Mouse (Mus musculus) heart, postnatal 4 days (tissue): ENCODE data around the gene Slc38a4. TPM values are rescaled to one million over a fixed set of nuclear protein-coding genes. Genes with fewer than 3 reads are reported as not detected.

Source experiments
- DNase-seq: peaks from one replicate; pipeline ENCODE4 v3.0.0; 2021
- total RNA-seq, 2 experiments: library from RNA; stranded (reverse); gene quantifications; 2 replicates each; pipeline ENCODE4 v1.2.3; 2021

Slc38a4 gene
- total RNA-seq, 2 experiments from 2014 or later = 76.1 to 79.8 TPM

DNA sequence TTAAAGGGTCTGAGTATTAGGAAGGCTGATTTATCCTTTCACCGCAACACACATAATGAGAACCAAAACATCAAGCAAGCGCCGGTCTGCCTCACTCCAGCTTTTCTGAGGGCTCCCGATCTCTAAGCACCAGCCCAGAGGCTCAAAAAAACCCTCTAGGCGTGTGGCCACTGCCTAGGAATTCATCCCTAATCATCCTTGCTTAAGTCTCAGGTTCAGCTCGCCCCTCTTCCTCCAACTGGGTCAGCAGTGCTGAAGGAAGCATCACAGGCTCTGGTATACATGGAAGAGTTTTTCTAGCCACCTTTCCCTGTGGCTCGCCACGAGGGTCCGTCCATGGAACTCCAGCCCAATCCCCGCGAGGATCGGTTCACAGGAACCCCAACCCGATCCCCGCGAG, 1.6 kb downstream of the Slc38a4 start:
- DNase-seq = no peak

DNA sequence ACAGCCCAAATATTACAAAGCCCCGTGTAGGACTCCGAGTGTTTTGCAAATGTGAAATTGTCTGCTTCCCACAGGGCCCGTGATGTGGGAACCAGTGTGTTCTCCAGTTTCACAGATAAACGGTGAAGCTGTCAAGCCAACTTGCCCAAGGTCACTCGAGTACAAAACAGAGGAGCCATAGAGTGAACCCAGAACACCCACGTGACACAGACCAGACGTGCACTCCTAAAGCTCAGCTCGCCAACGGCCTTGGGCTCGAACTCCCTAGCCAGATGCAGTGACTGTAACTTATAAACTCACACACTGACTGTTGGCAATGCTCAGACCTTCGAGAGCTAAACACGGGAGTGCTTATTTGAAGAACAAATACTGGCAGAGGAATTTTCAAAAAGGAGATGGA, 5.3 kb downstream of the Slc38a4 start:
- peak; percentile 27 for DNase-seq

DNA sequence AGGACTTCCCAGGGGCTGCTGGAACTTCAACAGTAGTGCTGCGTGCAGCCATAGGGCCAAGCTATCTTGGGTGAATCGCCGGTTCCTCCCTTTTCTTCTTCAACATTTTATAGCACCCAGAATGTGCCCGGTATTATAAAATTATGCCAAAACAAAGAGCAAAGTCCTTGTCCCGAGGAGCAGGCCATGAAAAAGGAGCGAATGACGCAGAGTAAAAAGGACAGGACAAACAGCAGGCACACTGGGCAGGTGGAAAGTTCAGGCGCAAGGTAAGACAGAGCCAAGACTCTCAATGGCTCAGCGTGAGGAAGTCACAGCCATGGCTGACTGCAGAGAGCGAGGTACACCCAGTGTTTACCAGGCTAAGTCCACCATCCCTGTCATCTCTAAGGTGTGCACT, 5.7 kb downstream of the Slc38a4 start:
- DNase-seq = no peak

DNA sequence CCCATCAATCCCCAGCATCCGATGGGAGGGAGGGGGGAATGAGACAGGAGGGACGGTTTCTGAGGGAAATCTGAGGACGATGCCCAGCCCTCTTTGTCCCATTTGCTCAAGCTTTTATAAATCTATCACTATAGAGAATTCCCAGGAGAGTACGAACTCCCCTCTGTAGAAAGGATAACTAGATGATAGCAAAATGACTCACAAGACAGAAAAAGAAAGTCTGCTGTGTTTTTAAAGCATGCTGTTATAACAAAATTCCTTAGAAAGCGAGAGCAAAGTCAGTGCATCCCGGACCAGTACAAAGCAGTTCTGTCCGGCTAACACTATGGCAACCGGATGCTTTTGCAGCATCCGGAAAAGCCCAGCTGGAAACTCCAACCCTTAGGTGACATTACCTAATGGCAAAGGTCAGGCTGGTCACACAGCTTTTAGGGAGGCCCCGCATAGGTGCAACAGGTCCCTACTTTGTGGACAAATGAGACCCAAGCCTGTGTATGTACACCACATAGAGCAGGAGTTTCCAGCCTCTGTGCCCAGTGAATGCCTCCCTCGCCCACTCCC, 6.4 kb downstream of the Slc38a4 start:
- peak; percentile 17 for DNase-seq

DNA sequence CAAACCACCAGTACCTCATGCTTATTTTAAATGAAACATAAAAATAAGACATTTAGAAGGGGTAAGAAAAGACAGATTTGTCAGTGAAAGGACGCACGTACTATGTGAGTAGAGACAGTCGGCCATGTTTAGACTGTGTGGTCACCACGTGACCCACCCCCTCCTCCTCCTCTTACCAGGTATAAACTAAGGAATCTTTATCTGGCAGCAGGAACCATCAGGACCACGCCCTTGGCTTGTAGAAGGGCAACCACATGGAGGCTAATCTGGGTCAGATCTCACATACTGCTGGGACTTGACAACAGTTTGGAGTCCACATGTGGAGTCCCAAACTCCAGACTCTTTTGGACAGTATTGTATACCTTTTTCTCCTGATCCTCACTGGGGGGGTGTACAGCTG, 7.5 kb downstream of the Slc38a4 start:
- no peak for DNase-seq

DNA sequence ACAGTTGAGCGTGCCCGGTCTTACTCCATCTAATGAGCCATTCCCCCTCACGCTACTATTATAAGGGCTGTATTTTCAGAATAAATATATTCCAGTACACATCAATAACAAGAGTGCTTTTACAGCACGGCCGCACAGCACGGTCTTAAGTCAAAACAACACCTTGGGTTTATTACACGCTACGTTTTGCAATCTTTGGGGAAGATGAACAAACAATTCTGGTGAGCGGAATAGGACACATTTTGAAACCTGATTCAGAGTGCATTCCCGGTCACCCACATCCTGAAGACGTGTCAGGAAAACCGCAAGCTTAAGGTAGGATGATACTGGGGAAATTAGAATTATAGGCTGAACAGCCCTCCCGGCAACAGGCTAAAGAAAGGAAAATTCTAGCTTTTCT, 11.8 kb downstream of the Slc38a4 start:
- DNase-seq = no peak

DNA sequence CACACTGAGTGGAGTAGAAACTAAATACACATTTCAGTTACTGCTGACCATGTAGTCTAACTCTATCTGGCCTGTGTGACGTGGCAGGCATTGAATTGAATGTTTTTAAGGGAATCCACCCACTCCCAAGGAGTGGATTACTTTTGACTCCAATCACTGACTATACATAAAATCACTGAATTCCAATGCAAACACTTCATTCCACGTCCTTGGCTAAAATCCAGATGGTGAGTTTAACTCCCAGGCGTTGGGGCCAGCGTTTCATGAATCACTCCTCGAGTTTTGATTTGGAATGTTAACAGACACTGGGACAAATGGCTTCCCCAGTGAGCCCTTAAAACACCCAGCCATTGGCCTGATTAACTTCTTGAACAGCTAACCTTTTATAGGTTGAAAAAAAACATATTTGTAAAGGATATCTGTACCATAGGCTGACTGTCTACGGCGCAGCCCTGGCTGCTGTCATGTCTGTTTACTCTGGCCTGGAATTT, 13.7 kb downstream of the Slc38a4 start:
- no peak for DNase-seq

DNA sequence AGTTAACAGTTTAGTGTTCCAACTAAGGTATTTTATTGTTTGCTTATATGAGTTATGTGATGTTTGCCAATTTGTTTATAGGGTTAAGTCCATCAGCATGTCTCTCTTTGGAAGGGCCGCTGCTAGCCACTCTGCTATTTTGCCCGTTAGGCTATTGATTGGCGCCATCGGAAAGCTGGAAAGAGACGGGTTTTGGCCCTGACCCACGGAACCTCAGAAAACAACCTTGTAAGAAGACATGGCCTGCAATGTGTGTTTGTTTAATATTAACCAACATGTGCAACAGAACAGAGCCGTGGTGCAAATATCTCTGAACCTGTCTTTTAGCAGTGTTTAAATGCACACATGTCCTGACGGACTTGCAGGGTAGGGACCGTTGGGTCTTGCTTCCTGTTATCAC, 14.6 kb downstream of the Slc38a4 start:
- no peak for DNase-seq

DNA sequence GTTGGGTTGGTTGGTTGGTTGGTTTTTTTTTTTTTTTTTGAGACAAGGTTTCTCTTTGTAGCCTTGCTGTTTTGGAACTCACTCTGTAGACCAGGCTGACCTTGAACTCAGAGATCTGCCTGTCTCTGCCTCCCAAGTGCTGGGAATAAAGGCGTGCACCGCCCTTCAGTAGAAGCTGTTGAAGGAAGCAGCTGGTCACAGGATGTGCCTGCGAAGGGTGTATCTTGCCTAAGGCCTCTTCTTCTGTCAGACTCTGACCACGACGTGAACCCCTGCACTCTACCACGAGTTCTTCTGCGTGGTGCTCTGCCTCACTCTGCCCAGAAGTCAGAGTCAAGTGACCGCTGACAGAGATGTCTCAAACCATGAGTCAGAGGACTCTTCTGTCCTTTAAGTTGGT, 18.0 kb downstream of the Slc38a4 start:
- no peak for DNase-seq

DNA sequence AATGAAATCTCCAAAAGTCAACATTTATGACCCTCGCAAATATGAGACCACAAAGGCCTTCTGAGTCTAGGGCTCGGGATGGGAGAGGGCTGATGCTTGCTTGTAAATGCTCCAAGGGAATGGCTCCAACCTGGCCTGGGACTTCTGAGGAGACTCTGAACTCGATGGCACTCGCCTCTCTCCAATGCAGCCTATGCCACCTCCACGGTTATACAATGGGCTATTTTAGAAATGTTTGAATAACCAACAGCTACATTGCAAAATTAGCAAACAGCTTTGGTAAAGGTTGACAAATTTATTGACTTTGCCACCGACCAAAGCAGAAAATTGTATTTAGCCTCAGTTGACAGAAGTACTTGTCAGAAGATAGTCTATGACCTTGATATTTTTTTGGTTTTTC, 19.9 kb downstream of the Slc38a4 start:
- no peak for DNase-seq

DNA sequence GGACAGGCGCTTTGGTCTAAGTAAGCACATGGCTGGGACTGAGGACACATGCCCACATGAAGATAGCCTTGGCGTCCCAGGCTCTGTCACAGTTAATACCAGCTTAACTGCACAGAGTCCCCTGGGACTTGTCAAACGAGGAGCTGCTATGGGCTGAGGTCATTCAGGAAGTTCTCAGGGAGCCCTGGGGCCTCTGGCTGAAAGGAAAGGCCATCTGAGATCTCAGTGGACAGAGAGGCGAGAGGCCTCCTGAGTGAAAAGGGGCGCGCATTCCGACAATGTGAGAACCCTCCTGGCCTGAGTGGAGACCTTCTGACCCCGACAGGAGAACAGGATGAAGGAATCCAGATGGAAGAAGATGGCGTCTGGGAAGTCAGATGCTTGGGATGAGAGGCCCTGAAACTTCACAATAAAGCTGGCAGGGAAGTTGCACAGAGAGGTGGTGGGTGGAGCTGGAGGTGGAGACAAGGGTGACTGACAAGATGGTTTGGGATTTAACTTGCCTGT, 22.2 kb downstream of the Slc38a4 start:
- DNase-seq = peak; percentile 32

DNA sequence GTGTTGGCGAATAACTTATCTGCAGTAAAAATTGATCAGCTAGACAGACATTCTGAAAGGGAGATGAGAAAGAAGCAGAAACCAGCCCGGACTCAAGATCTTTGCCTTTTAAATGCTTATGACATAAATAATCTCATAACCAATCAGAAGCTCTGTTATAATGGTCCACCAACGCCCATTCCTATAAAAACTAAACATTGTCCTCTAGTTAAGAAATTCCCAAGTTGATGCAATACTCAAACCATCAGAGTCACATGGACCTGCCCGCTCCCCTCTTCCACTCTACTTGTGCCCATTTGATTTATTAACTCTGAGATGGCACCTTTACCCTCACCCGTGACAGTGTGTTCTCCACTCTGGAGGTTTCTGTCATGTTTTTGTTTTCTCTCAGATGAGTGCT, 23.9 kb downstream of the Slc38a4 start:
- no peak for DNase-seq

DNA sequence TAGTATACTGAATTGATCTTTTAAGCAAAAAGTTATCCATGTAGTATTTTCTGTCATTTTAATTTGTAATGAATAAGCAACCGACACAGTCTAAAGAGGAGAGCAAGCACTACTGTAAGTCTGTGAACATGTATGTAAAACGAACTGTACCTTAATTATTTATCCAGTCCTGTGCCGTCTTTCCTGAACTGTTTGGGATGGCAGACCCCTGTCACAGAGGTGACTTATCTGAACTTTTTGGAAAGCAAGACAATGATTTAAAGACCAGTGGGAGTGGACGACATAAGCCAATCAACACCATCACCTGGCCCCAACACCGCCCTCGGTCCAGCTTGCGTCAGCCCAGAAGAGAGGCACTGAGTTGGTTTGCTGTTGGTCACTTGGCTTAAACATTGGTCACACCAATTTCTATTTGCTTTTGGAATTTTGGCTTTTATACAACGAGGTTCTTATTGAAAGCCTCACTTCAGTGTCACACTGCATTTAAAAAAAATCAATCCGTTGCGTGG, 24.7 kb downstream of the Slc38a4 start:
- DNase-seq = no peak

DNA sequence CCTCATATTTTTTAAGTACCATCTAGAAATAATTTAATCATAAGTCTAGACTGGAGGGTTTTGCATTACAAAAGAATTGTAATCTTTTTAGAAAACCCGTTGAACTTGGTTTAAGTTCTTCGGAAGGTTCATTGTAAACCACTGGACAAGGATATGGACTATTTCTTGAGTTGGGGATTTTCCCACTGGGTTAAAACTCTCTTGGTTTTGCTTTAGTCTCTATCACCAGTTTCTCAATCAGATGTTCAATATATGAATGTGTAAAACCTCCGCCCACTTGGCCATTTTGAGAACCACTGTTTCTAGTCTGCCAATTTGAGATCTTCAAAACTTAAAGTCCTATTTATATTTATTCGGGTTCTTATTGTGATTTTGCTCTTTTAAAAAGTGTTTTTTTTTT, 25.6 kb downstream of the Slc38a4 start:
- no peak for DNase-seq

DNA sequence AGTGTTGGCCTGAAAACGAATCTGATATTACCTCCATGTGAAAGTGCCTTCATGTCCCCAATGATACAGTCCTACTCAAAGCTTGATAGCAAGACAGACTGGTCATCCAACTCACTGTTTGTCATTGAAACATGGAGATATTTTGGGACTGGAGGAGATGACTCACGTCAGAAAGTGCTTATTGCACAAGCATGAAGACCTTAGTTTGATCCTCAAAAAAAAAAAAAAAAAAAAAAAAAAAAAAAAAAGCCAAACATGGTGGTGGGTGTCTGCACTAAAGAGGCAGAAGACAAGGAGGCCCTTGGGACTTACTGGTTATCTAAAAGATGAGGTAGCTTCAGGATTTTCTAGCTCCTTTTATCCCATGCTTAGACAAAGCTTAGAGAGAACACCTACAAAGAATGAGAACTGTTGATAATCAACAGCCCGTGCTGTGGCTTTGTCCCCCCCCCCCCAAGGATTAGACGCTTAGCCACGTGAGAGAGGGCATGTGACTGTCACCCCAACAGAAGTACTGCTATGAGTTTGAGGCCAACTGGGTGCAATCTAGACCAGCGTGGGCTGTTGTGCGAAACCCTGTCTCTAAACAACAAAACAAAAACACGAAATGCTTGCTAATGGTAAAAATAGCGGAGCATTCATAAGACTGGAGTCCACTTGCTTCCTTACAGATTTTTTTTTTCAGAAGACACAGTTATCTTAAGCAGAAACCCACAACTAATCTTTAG, 26.5 kb downstream of the Slc38a4 start:
- no peak for DNase-seq

DNA sequence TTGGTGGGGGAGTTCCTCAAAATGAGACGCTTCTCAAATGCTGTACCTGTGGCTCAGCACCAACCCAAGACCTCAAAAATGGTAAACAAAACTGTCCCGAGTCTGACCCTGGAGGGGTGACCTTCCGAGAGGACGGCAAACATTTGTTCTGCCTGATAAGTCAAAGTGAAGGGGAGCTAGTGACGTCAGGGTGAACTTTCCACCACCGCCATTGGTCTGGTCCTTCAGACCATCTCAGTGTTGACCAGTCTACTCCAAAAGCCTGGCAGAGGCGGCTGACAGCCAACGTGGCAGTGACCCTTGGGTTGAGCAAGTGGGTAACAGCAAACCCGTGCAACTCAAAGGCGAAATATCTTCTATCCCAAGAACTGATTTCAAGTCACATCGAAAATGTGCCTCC, 27.1 kb downstream of the Slc38a4 start:
- no peak for DNase-seq

DNA sequence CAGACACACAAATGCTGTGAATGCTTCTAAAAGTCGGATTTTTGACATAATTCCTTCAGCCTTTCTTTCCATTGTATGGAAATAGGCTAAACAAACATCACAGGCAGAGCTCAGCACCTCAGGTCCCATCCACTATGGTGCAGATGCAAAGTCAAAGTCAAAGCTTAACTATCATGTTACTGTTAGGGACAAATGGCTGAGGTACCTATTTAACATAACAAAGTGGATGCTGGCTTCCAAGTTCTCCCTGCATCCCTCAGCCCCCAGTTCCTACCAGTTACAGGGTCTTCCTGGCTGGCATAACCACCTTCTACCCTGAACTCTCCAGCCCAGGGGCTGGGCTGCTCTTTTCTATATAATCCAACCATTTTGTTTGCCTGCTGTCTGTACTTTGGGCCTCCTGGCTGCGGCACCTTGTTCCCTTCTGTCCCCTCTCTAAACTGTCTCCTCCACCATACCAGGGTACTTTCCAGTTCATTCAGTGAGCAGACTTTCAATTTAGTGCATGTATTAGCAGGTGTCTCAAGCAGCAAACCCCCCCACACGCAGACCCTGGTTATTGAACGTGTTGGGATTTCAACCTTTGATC, 27.6 kb downstream of the Slc38a4 start:
- no peak for DNase-seq

DNA sequence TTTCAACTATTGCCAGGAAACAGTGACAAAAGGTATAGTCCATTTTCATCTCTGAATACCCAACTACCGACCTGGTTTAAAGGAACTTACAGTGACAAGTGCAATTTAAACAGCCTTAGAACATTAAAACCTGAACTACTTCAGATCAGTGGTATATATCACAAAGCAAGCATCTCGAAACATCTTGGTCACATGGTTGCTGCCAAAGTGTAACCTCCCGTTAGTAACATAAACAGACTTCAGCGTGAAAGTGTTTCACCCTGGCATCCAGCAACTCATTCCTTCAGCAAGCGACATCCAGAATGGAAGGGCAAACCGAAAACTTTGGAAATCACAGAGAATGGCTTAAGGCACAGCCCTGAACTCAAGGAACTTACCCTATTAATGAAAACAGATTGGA, 29.1 kb downstream of the Slc38a4 start:
- no peak for DNase-seq

DNA sequence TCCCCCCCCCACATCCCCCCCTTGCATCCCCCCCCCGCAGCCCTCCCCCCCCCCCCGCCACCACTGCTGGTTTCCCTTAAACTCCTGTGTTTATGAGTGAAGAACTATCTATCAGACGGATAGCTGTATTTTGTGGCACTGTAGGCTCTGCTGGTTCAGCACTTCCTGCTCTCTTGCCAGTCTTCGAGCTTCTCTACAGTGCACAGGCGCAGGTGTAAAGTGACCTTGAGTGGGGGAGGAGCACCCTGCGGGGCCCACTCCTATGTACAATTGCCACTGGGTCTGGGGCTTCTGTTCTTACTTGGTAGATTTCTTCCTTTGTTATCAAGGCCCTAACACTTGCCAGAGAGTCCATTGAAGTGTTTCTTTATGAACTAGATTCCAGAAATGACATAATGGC, 33.0 kb downstream of the Slc38a4 start:
- DNase-seq = no peak

DNA sequence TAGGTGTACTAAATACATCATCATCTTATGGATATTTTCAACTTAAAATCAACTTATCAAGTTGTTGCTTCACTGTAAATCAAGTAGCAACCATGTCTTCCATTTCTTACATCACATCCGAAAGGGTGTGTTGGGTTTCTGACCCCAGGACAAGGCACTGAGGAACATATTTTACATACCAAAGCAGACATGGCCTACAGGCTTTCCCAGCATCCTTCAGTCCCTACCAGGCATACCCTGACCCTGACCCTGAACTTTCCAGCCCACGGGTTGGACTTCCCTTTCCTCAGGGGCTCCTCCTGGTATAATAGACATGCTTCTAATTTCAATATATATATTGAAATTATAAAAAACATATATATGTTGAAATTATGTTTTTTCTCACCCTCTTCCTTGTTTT, 33.5 kb downstream of the Slc38a4 start:
- no peak for DNase-seq

DNA sequence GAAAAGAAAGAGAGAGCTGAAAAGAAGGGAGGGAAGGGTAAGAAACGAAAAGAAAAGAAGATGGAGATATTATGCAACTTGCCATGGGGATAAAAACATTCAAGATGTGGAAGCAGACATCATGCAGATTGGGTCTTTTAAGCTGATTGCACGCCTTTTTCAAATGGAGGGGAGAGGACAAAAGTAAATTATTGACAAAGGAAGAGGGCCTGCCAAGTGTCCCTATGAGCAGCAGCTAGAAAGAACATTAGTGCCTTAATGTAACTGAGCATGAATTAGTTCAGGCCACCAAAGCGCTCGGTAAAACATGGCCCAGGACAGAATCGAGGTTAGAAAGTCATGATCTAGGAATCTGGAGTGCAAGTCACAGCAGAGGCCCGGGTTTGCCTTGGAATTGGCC, 35.5 kb downstream of the Slc38a4 start:
- DNase-seq = no peak

DNA sequence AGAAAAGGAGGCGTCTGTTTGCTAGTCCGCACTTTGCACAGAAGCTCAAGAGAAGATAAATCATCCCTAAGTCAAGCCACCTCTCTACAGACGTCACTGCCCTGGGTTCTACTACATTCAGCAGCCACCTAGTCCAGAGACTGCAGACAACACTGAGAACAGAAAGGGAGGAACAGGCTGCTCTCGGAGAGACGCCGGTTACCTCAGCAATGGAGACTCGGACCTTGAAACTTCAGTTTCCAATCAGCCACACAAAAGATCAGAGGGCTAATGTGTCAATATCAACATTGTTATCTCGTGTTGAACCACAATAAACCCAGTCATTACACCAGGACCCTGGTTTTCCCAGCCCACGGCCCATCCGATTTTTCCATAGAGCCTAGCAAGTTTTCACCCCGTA, 36.4 kb downstream of the Slc38a4 start:
- DNase-seq = no peak

DNA sequence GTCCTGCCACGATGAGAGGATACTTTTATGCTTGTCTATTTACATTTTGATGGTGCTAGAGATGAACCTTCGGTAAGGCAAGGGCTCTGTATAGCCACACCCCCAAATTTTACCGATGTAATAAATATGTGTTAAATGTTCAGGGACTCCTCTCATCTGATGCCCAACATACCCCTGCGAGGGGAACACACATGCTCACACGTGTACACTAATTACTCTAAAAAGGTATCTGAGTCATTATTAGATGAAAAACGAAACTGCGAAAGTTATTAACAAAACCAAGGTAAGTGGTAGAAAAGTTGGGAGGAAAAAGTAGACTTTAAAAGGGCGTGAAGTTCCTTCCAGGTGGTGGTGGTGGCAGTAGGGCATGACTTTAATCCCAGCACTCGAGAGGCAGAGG, 38.6 kb downstream of the Slc38a4 start:
- DNase-seq = no peak
